Mouse (Mus musculus) liver, postnatal 0 days (tissue): ENCODE data around the gene Copz1.

Source experiments
- CTCF ChIP-seq: sonication (generic); IDR thresholded peaks from 2 replicates; pipeline ENCODE4 v1.5.1; 2016; ENCODE audit warnings: antibody characterized with exemption, low read depth
- EP300 ChIP-seq: IDR thresholded peaks from 2 replicates; pipeline ENCODE4 v1.6.1; 2016; ENCODE audit warnings: antibody characterized with exemption, low read depth, mild to moderate bottlenecking

GRCm38 (mm10) chr15:103227572-103227971 is 44.9 kb upstream of the Copz1 start:
- TF ChIP-seq CTCF = no peak
- TF ChIP-seq EP300 = no peak
